Mouse (Mus musculus) forebrain, embryonic 10.5 days (tissue): ENCODE measurements at regions not wholly inside any gene's neighbourhood (a gene's known extent, or its start where the extent isn't known, plus 50 kb on each side); places are given as distances from the start of the nearest gene placed in this dataset.

ENCODE experiments used
- DNase-seq: peaks from one replicate; pipeline ENCODE4 v3.0.0-alpha.2; 2017; ENCODE audit warnings: low spot score; ENCODE audit errors: extremely low spot score
- H3K27ac ChIP-seq: fragments of 300-500 bp; sonication (generic); 2 replicates; pipeline ENCODE4 v1.5.1; 2016; ENCODE audit warnings: mild to moderate bottlenecking
- H3K27me3 ChIP-seq: fragments of 300-500 bp; sonication (generic); 2 replicates; pipeline ENCODE4 v1.6.1; 2016; ENCODE audit warnings: mild to moderate bottlenecking; ENCODE audit not compliant: poor library complexity, severe bottlenecking
- H3K36me3 ChIP-seq: fragments of 300-500 bp; sonication (generic); replicated peaks from 2 replicates; pipeline ENCODE4 v1.6.1; 2016; ENCODE audit warnings: mild to moderate bottlenecking, moderate library complexity
- H3K4me1 ChIP-seq: fragments of 300-500 bp; sonication (generic); 2 replicates; pipeline ENCODE4 v1.6.1; 2016
- H3K4me3 ChIP-seq: fragments of 300-500 bp; sonication (generic); 2 replicates; pipeline ENCODE4 v1.5.1; 2016; ENCODE audit warnings: mild to moderate bottlenecking, moderate library complexity
- H3K9me3 ChIP-seq: fragments of 300-500 bp; sonication (generic); 2 replicates; pipeline ENCODE4 v1.6.1; 2016; ENCODE audit warnings: mild to moderate bottlenecking, moderate library complexity
- WGBS: fragments of 180-500 bp; shearing (Covaris S2); methylation state at CpG from one replicate; pipeline ENCODE4 v1.1.7; 2016; 5-methylcytosine and 5-hydroxymethylcytosine counted together

GRCm38 (mm10) chr3:138609749-138610148 is 83.8 kb downstream of the Eif4e start:
- 82% methylated on average over 1 of the region's 1 CpGs for WGBS

GRCm38 (mm10) chr3:138612884-138613653 is 87.1 kb downstream of the Eif4e start:
- H3K9me3 ChIP-seq = no peaks in the 10 kb centered on the region
- H3K27ac ChIP-seq = no peak overlapping the region
- DNase-seq = no peak
- no peak overlapping the region for H3K4me3 ChIP-seq
- H3K36me3 ChIP-seq = no peaks in the 10 kb centered on the region
- 79% methylated on average over 9 of the region's 9 CpGs for WGBS
- no peaks in the 10 kb centered on the region for H3K27me3 ChIP-seq
- H3K4me1 ChIP-seq = peaks cover 9% of the 10 kb centered on the region; the same call in 1 of the 2 replicates

More at GRCm38 (mm10) chr3:138609749-138610148, 83.8 kb downstream of the Eif4e start:
- Histone ChIP-seq H3K27ac (no peak overlapping the region), H3K4me3 (no peak overlapping the region), H3K27me3 (no peaks in the 10 kb centered on the region), H3K36me3 (no peaks in the 10 kb centered on the region), H3K9me3 (no peaks in the 10 kb centered on the region), H3K4me1 (peaks cover 9% of the 10 kb centered on the region; the same call in 1 of the 2 replicates)
- no peak for DNase-seq

- WGBS = 98% methylated on average over 3 of the region's 3 CpGs
- no peaks in the 10 kb centered on the region for H3K36me3 ChIP-seq
- H3K4me1 ChIP-seq = peaks cover 9% of the 10 kb centered on the region; the same call in 1 of the 2 replicates
- H3K27me3 ChIP-seq = no peaks in the 10 kb centered on the region
- H3K9me3 ChIP-seq = no peaks in the 10 kb centered on the region
- no peak for DNase-seq
- H3K27ac ChIP-seq = no peak overlapping the region
- no peak overlapping the region for H3K4me3 ChIP-seq
Measured at GRCm38 (mm10) chr3:138613680-138614079, 87.7 kb downstream of the Eif4e start.

- H3K27ac ChIP-seq = no peak overlapping the region
Measured at GRCm38 (mm10) chr3:138614899-138615298, 88.9 kb downstream of the Eif4e start.

GRCm38 (mm10) chr3:138620263-138620662 is 94.3 kb downstream of the Eif4e start:
- no peaks in the 10 kb centered on the region for H3K36me3 ChIP-seq
- 83% methylated on average over 4 of the region's 4 CpGs for WGBS

More at GRCm38 (mm10) chr3:138614899-138615298, 88.9 kb downstream of the Eif4e start:
- DNase-seq = no peak
- Histone ChIP-seq H3K4me3 (no peak overlapping the region), H3K9me3 (no peaks in the 10 kb centered on the region), H3K36me3 (no peaks in the 10 kb centered on the region), H3K4me1 (peaks cover 3% of the 10 kb centered on the region; the same call in 1 of the 2 replicates), H3K27me3 (no peaks in the 10 kb centered on the region)
- 79% methylated on average over 2 of the region's 2 CpGs for WGBS

GRCm38 (mm10) chr3:138624128-138624527 is 98.1 kb downstream of the Eif4e start:
- H3K4me3 ChIP-seq = no peak overlapping the region
- no peaks in the 10 kb centered on the region for H3K36me3 ChIP-seq
- 89% methylated on average over 2 of the region's 2 CpGs for WGBS
- H3K9me3 ChIP-seq = no peaks in the 10 kb centered on the region
- no peak overlapping the region for H3K27ac ChIP-seq
- H3K27me3 ChIP-seq = no peaks in the 10 kb centered on the region
- no peaks in the 10 kb centered on the region for H3K4me1 ChIP-seq
- no peak for DNase-seq

More at GRCm38 (mm10) chr3:138620263-138620662, 94.3 kb downstream of the Eif4e start:
- DNase-seq = no peak
- no peaks in the 10 kb centered on the region for H3K27me3 ChIP-seq
- no peaks in the 10 kb centered on the region for H3K4me1 ChIP-seq
- no peak overlapping the region for H3K4me3 ChIP-seq
- no peaks in the 10 kb centered on the region for H3K9me3 ChIP-seq
- H3K27ac ChIP-seq = no peak overlapping the region

- Histone ChIP-seq H3K27me3 (no peaks in the 10 kb centered on the region), H3K27ac (no peak overlapping the region), H3K4me1 (no peaks in the 10 kb centered on the region), H3K4me3 (no peak overlapping the region), H3K9me3 (no peaks in the 10 kb centered on the region), H3K36me3 (no peaks in the 10 kb centered on the region)
- 90% methylated on average over 4 of the region's 4 CpGs for WGBS
- no peak for DNase-seq
Measured at GRCm38 (mm10) chr3:138626230-138626629, 100.3 kb downstream of the Eif4e start.

GRCm38 (mm10) chr3:138630231-138630630 is 104.3 kb downstream of the Eif4e start:
- Histone ChIP-seq H3K4me1 (no peaks in the 10 kb centered on the region), H3K9me3 (no peaks in the 10 kb centered on the region), H3K36me3 (no peaks in the 10 kb centered on the region), H3K27ac (no peak overlapping the region), H3K4me3 (no peak overlapping the region), H3K27me3 (no peaks in the 10 kb centered on the region)
- DNase-seq = no peak
- 91% methylated on average over 13 of the region's 13 CpGs for WGBS

- H3K9me3 ChIP-seq = no peaks in the 10 kb centered on the region
- no peaks in the 10 kb centered on the region for H3K4me1 ChIP-seq
- H3K27ac ChIP-seq = no peak overlapping the region
- no peak overlapping the region for H3K4me3 ChIP-seq
- 79% methylated on average over 2 of the region's 2 CpGs for WGBS
- no peaks in the 10 kb centered on the region for H3K36me3 ChIP-seq
- DNase-seq = no peak
- H3K27me3 ChIP-seq = no peaks in the 10 kb centered on the region
Measured at GRCm38 (mm10) chr3:138632086-138632485, 106.1 kb downstream of the Eif4e start.

GRCm38 (mm10) chr3:138642026-138642425 is 100.0 kb upstream of the Tspan5 start:
- DNase-seq = no peak
- Histone ChIP-seq H3K4me3 (no peak overlapping the region), H3K9me3 (peaks cover 11% of the 10 kb centered on the region; the same call in 1 of the 2 replicates), H3K27me3 (peaks cover 13% of the 10 kb centered on the region), H3K27ac (no peak overlapping the region), H3K36me3 (no peaks in the 10 kb centered on the region), H3K4me1 (peaks cover 25% of the 10 kb centered on the region)
- WGBS = 94% methylated on average over 1 of the region's 1 CpGs

- Histone ChIP-seq H3K27ac (peak overlapping the region; percentile 79), H3K4me3 (peak overlapping the region; percentile 42), H3K27me3 (peaks cover 13% of the 10 kb centered on the region), H3K4me1 (peaks cover 33% of the 10 kb centered on the region), H3K9me3 (peaks cover 11% of the 10 kb centered on the region; the same call in 1 of the 2 replicates), H3K36me3 (no peaks in the 10 kb centered on the region)
- no peak for DNase-seq
- 17% methylated on average over 15 of the region's 15 CpGs for WGBS
Measured at GRCm38 (mm10) chr3:138643951-138644285, 98.1 kb upstream of the Tspan5 start.

- H3K27ac ChIP-seq = peak overlapping the region; percentile 79
Measured at GRCm38 (mm10) chr3:138644286-138644951, 97.6 kb upstream of the Tspan5 start.

GRCm38 (mm10) chr3:138645320-138645719 is 96.7 kb upstream of the Tspan5 start:
- 16% methylated on average over 3 of the region's 3 CpGs for WGBS
- no peak overlapping the region for H3K4me3 ChIP-seq
- H3K36me3 ChIP-seq = no peaks in the 10 kb centered on the region
- DNase-seq = peak; percentile 32
- peak overlapping the region; percentile 79 for H3K27ac ChIP-seq
- peaks cover 33% of the 10 kb centered on the region for H3K4me1 ChIP-seq
- peaks cover 11% of the 10 kb centered on the region; the same call in 1 of the 2 replicates for H3K9me3 ChIP-seq
- H3K27me3 ChIP-seq = peaks cover 13% of the 10 kb centered on the region

More at GRCm38 (mm10) chr3:138644286-138644951, 97.6 kb upstream of the Tspan5 start:
- H3K4me3 ChIP-seq = peak overlapping the region; percentile 42
- 2% methylated on average over 19 of the region's 19 CpGs for WGBS
- H3K4me1 ChIP-seq = peaks cover 33% of the 10 kb centered on the region
- peaks cover 11% of the 10 kb centered on the region; the same call in 1 of the 2 replicates for H3K9me3 ChIP-seq
- H3K36me3 ChIP-seq = no peaks in the 10 kb centered on the region
- peaks cover 13% of the 10 kb centered on the region for H3K27me3 ChIP-seq
- peak; percentile 62 for DNase-seq
